Mouse (Mus musculus) small intestine, adult 2 months (tissue): ENCODE results near the gene Rab19.

Experiments
- CTCF ChIP-seq: fragments of 200-500 bp; IDR thresholded peaks from 2 replicates; pipeline ENCODE4 v1.5.1; 2012; ENCODE audit warnings: low read depth, mild to moderate bottlenecking, control low read depth, inconsistent platforms, low read length, moderate library complexity, mixed read lengths; ENCODE audit not compliant: insufficient replicate concordance, insufficient read length; ENCODE audit errors: extremely low read depth
- POLR2A ChIP-seq: fragments of 200-500 bp; IDR thresholded peaks from 2 replicates; pipeline ENCODE4 v1.6.1; 2012; ENCODE audit warnings: low read depth, mild to moderate bottlenecking, control low read depth, inconsistent platforms, low read length, moderate library complexity

GRCm38 (mm10) chr6:39334873-39335272 is 46.1 kb upstream of the Rab19 start:
- no peak for TF ChIP-seq CTCF
- TF ChIP-seq POLR2A = no peak
